Mouse (Mus musculus): ENCODE measurements around the gene Adk. TPM values are rescaled to one million over a fixed set of nuclear protein-coding genes. Genes with fewer than 3 reads are reported as not detected.

Gene Adk
- polyA plus RNA-seq, 1 experiment from 2014 or later, result 223 TPM

DNA sequence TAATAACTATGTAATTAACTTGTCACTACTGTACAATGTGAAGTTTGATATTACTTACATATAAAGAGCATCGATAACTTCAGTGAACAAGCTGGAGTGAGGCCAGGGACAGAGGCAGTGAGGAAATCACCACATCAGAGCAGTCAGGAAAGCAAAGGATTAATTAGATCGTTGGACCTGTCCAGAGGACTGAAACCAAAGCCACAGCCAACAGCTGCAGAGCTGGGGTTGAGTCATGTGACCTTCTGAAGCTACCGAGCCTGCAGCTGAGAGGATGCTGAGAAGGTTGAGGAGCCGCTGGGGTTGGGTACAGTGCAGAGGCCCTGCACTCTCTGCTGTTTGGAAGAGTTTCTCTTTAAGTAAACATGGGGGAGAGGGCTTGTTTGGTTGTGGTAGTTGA is 387.4 kb downstream of the Adk start:
- Histone ChIP-seq H3K27ac (no peak overlapping the region), H3K4me3 (no peak overlapping the region), H3K27me3 (no peaks in the 10 kb centered on the region), H3K4me2 (no peak overlapping the region), H3K36me3 (no peaks in the 10 kb centered on the region), H3K9me3 (replicated peaks) (no peaks in the 10 kb centered on the region), H3K4me1 (replicated peaks) (peaks cover 30% of the 10 kb centered on the region), H3K9ac (no peak overlapping the region)
- peak; percentile 47; the same call in 1 of the 2 replicates for ATAC-seq (replicated peaks; ENCODE audit: insufficient number of reproducible peaks, insufficient read depth, low FRiP score, low read depth)
- WGBS, result 34% methylated on average over 4 of the region's 4 CpGs

DNA sequence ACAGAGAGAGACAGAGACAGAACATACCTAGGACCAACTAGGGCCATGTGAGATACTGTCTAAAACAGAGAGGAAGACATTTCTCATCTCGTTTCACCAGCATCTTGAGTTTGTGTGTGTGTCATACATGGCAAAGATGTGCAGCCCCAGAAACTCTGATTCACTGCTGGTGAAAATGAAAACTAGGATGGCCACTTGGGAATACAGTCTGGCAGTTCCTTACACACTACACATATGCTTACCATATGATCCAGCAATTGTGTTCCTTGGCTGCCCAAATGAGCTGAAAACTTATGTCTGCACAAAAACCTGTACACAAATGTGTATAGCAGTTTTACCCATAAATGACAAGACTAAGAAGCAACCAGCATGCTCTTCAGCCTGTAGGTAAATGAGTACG is 388.2 kb downstream of the Adk start:
- 91% methylated on average over 2 of the region's 2 CpGs for WGBS
- Histone ChIP-seq H3K27me3 (no peaks in the 10 kb centered on the region), H3K4me1 (replicated peaks) (peaks cover 28% of the 10 kb centered on the region), H3K9me3 (replicated peaks) (no peaks in the 10 kb centered on the region), H3K27ac (no peak overlapping the region), H3K9ac (no peak overlapping the region), H3K36me3 (no peaks in the 10 kb centered on the region), H3K4me3 (no peak overlapping the region), H3K4me2 (no peak overlapping the region)
- no peak for ATAC-seq (replicated peaks; ENCODE audit: insufficient number of reproducible peaks, insufficient read depth, low FRiP score, low read depth)

DNA sequence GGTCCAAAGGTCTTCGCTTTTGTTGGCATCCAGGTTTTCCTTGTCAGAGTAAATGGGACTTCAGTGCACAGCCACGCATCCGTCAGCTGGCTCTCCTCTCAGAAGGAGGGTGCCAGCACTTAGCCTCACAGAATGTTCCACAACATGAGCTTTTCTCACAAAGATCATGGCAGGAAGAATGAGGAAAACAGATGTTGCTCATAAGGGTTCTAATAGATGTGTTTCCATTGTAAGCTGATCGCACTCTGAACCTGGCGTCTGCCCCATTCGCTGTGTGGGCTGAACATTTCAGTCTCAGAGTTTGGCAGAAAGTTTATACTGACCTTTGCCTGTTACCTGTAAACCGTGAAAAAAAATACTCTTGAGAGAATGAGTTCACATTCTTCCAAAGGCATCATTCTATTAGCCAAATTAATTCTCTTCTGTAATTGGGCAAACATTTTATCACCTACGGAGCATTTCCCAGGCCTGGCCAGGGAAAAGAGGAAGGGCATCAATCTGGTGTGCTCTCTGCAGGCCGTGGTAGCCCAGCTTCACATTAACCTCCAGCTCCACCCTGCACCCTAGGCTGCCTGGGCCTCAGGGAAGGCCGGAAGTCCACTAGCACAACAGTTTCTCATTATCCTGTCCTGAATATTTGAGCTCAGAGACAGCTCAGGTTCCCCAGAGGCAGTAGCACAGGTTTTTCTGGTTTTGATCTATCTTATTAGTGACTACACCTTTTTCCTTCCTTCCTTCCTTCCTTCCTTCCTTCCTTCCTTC is 389.6 kb downstream of the Adk start:
- no peak overlapping the region for H3K9ac ChIP-seq
- H3K27me3 ChIP-seq, result no peaks in the 10 kb centered on the region
- H3K9me3 ChIP-seq (replicated peaks), result no peaks in the 10 kb centered on the region
- no peak overlapping the region for H3K27ac ChIP-seq
- H3K4me1 ChIP-seq (replicated peaks), result peaks cover 28% of the 10 kb centered on the region
- H3K36me3 ChIP-seq, result no peaks in the 10 kb centered on the region
- no peak for ATAC-seq (replicated peaks; ENCODE audit: insufficient number of reproducible peaks, insufficient read depth, low FRiP score, low read depth)
- no peak overlapping the region for H3K4me3 ChIP-seq
- H3K4me2 ChIP-seq, result no peak overlapping the region
- 82% methylated on average over 10 of the region's 10 CpGs for WGBS

DNA sequence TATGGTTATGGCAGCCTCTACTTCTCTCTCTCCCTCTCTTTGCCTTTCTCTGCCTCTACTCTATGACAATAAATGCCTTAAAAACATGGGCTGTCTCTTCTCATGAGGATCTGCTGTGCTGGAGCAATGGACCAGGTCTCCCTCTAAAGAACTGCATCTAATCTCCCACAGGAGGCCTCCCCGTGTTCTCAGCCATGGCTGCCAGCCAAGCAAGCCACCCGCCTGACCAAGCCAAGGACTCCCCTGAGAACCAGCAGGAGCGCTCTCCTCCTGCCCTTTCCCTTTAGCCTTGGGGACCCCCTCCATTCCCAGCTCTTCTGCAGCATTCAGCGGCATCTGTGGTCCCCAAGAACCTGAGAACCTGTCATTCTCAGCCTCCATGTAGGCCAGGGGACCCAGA is 400.2 kb downstream of the Adk start:
- peaks cover 19% of the 10 kb centered on the region for H3K4me1 ChIP-seq (replicated peaks)
- no peaks in the 10 kb centered on the region for H3K27me3 ChIP-seq
- H3K27ac ChIP-seq, result peak overlapping the region; percentile 31; the same call in 1 of the 2 replicates
- no peak overlapping the region for H3K4me3 ChIP-seq
- WGBS, result 41% methylated on average over 4 of the region's 4 CpGs
- no peak overlapping the region; the same call in 1 of the 2 replicates for H3K4me2 ChIP-seq
- H3K9ac ChIP-seq, result no peak overlapping the region
- peaks cover 13% of the 10 kb centered on the region; the same call in 1 of the 2 replicates for H3K36me3 ChIP-seq
- ATAC-seq (replicated peaks; ENCODE audit: insufficient number of reproducible peaks, insufficient read depth, low FRiP score, low read depth), result 0 out of 2 replicates have a peak, but pooled peaks have one; percentile 50
- no peaks in the 10 kb centered on the region for H3K9me3 ChIP-seq (replicated peaks)

DNA sequence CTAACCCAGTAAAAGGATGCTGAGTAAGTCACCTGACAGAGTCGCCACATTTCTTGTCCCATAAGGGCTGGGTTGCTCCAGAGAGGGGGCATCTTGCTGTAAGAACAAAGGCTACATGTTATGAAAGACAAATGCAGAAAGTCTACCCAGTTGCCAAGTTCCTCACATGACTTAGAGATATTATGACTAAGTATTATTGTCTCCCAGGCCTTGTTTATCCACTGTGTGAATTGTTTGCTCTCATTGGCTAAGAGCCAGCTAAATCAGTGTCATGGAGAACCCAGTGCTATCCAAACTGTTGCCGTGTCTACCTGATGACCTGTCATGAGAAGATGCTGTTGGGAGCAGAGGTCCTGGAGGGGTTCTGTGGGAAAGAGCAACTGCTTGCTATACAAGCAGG is 401.5 kb downstream of the Adk start:
- no peak overlapping the region for H3K4me3 ChIP-seq
- no peak for ATAC-seq (replicated peaks; ENCODE audit: insufficient number of reproducible peaks, insufficient read depth, low FRiP score, low read depth)
- 62% methylated on average over 2 of the region's 2 CpGs for WGBS

DNA sequence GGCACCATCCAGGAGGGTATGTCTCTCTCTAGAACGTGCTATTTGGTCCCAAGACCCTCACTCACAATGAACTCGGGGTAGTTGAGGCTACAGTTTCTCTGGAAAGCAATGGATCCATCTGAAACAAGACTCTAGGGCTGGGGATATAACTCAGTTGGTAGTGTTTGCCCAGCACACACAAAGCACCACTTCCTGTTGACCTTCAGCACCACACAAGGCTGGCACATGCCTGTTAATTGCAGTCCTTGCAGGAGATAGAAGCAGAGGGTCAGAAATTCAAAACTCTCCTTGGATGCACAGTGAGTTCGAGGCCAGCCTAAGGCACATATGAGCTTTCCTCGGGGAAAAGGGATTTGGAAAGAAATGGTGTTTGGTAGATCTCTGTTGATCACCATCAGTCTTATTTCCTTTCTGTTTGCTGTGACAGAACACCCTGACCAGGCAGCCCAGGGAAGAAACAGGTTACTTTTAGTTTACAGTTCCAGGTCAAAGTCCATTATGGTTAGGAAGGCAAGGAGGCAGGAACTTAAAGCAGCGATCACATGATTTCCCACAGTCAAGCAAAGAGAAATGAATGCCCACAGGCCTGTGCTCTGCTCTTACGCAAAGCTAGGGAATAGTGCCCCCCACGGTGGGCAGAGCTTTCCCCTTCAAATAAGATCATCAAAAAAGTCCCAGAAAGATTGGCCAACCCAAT is 403.4 kb downstream of the Adk start:
- no peak overlapping the region for H3K4me3 ChIP-seq
- no peak overlapping the region for H3K27ac ChIP-seq
- H3K27me3 ChIP-seq, result no peaks in the 10 kb centered on the region
- no peaks in the 10 kb centered on the region for H3K9me3 ChIP-seq (replicated peaks)
- 90% methylated on average over 7 of the region's 7 CpGs for WGBS
- no peak for ATAC-seq (replicated peaks; ENCODE audit: insufficient number of reproducible peaks, insufficient read depth, low FRiP score, low read depth)
- no peak overlapping the region for H3K4me2 ChIP-seq
- H3K36me3 ChIP-seq, result no peaks in the 10 kb centered on the region
- H3K4me1 ChIP-seq (replicated peaks), result peaks cover 19% of the 10 kb centered on the region
- no peak overlapping the region for H3K9ac ChIP-seq

More for the DNA sequence above, 401.5 kb downstream of the Adk start:
- H3K9me3 ChIP-seq (replicated peaks), result no peaks in the 10 kb centered on the region
- H3K4me1 ChIP-seq (replicated peaks), result peaks cover 19% of the 10 kb centered on the region
- peaks cover 10% of the 10 kb centered on the region; the same call in 1 of the 2 replicates for H3K36me3 ChIP-seq
- no peaks in the 10 kb centered on the region for H3K27me3 ChIP-seq
- no peak overlapping the region for H3K9ac ChIP-seq
- no peak overlapping the region for H3K27ac ChIP-seq
- no peak overlapping the region for H3K4me2 ChIP-seq

DNA sequence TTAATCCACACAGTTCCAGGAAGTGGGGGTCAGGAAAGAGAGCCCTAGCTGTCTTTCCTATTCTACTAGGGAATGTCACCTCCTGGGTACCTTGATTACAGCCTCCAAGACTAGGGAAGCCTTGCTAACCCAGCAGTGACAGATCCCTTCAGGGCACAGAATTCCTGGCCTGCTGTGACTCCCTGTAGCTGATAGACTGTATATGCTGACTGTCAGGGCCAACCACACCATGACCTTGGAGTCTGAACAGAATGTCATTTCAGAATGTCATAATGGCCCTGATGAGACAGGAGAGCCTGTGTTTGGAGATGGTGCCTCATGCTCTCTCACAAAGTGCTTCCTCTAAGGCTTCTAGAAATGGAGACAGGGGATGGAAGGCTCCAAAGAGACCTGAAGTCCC is 404.2 kb downstream of the Adk start:
- ATAC-seq (replicated peaks; ENCODE audit: insufficient number of reproducible peaks, insufficient read depth, low FRiP score, low read depth), result no peak
- Histone ChIP-seq H3K9ac (no peak overlapping the region), H3K27ac (no peak overlapping the region), H3K9me3 (replicated peaks) (no peaks in the 10 kb centered on the region), H3K36me3 (no peaks in the 10 kb centered on the region), H3K4me1 (replicated peaks) (peaks cover 19% of the 10 kb centered on the region), H3K4me3 (no peak overlapping the region), H3K4me2 (no peak overlapping the region), H3K27me3 (no peaks in the 10 kb centered on the region)

DNA sequence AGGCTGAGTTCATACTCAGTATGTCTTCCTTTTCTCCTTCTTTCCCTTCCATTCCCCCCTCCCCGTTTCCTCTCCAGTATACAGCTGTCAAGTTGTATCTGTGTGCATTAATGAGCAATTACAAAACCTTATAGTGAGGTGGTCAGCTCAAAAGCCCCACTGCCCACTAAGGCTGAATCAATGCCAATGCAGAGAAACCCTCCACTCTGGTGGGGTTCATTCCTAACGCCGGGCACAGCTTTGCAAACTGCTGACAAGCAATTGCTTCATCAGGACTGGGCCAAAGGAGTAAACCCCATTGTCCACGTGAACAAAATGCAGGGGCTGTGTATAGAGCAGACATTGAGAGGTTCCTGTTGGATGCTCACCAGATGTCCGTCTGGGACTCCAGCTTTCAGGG is 405.5 kb downstream of the Adk start:
- Histone ChIP-seq H3K36me3 (no peaks in the 10 kb centered on the region), H3K4me1 (replicated peaks) (peaks cover 12% of the 10 kb centered on the region), H3K4me2 (no peak overlapping the region), H3K4me3 (no peak overlapping the region), H3K27me3 (no peaks in the 10 kb centered on the region), H3K9ac (no peak overlapping the region), H3K27ac (no peak overlapping the region), H3K9me3 (replicated peaks) (no peaks in the 10 kb centered on the region)
- 72% methylated on average over 5 of the region's 5 CpGs for WGBS
- no peak for ATAC-seq (replicated peaks; ENCODE audit: insufficient number of reproducible peaks, insufficient read depth, low FRiP score, low read depth)

DNA sequence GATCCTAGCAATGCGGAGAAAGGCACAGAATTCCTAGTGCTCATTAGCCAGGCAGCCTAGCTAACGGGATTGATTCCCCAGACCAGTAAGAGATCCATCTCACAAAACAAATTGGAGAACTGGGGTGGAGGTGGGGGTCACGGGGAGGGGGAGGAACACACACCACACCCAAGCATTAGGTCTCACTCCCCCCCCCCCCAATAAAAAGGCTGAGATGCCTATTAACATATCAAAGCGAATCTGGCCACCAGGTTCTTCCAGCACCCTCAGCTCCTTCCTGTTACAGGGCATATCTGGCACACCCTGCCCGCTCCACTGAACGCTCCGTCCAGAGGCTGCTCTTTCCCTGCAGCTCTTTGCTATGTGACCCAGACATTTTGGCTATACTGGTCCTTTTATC is 406.3 kb downstream of the Adk start:
- no peak overlapping the region for H3K9ac ChIP-seq
- no peak for ATAC-seq (replicated peaks; ENCODE audit: insufficient number of reproducible peaks, insufficient read depth, low FRiP score, low read depth)
- peaks cover 14% of the 10 kb centered on the region for H3K4me1 ChIP-seq (replicated peaks)
- no peaks in the 10 kb centered on the region for H3K9me3 ChIP-seq (replicated peaks)
- no peak overlapping the region for H3K27ac ChIP-seq
- no peak overlapping the region for H3K4me3 ChIP-seq
- H3K27me3 ChIP-seq, result no peaks in the 10 kb centered on the region
- no peaks in the 10 kb centered on the region for H3K36me3 ChIP-seq
- WGBS, result 85% methylated on average over 7 of the region's 7 CpGs
- no peak overlapping the region for H3K4me2 ChIP-seq

DNA sequence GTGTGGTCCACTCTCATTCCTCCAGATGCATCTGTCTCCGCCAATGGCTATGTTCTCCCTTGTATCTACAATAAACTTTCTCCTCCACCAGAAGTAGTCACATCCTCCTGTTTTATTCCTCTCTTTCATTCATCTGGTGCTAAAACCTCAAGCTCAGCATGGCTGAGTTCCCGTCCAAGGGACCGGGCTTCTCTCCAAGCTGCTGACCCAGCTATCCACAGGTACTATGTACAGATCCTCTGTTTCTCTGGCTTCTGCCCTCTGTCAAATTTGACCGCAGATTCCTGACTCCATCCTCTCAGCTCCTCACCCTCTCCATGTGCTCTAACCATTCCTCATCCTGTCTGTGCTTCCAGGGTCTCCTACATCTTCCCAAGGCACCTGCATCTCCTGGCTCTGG is 406.8 kb downstream of the Adk start:
- H3K9ac ChIP-seq, result no peak overlapping the region
- 74% methylated on average over 4 of the region's 4 CpGs for WGBS
- no peak overlapping the region for H3K4me3 ChIP-seq
- ATAC-seq (replicated peaks; ENCODE audit: insufficient number of reproducible peaks, insufficient read depth, low FRiP score, low read depth), result no peak
- H3K4me1 ChIP-seq (replicated peaks), result peaks cover 15% of the 10 kb centered on the region
- H3K36me3 ChIP-seq, result no peaks in the 10 kb centered on the region
- H3K4me2 ChIP-seq, result no peak overlapping the region
- no peaks in the 10 kb centered on the region for H3K27me3 ChIP-seq
- no peak overlapping the region for H3K27ac ChIP-seq
- no peaks in the 10 kb centered on the region for H3K9me3 ChIP-seq (replicated peaks)

DNA sequence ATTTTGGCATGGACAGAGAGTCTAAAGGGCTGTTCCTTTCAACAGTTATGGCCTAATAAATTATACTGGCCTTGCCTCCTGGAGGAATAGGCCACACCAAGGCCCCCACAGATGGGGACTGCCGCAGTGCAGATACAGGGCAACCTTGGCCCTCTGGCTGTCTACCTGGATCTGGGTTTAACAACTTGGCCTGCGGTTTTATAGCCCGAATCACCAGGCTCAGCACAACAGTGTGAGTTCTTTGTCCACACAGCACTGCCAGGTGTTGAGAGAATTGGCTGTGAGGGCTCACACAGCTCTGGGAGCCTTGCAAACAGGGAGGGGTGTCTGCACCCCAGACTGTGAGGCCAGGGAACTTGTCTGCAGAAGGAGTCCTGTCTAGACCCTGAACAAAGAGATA is 410.0 kb downstream of the Adk start:
- no peaks in the 10 kb centered on the region for H3K36me3 ChIP-seq
- peaks cover 14% of the 10 kb centered on the region for H3K4me1 ChIP-seq (replicated peaks)
- H3K4me2 ChIP-seq, result no peak overlapping the region
- WGBS, result 81% methylated on average over 3 of the region's 3 CpGs
- no peak overlapping the region for H3K27ac ChIP-seq
- no peak overlapping the region for H3K9ac ChIP-seq
- no peak for ATAC-seq (replicated peaks; ENCODE audit: insufficient number of reproducible peaks, insufficient read depth, low FRiP score, low read depth)
- no peaks in the 10 kb centered on the region for H3K27me3 ChIP-seq
- no peaks in the 10 kb centered on the region for H3K9me3 ChIP-seq (replicated peaks)
- H3K4me3 ChIP-seq, result no peak overlapping the region

All from heart, embryonic 15.5 days (tissue).